Mouse (Mus musculus) intestine, embryonic 14.5 days (tissue): ENCODE results near the gene Hnrnpr. TPM values are rescaled to one million over a fixed set of nuclear protein-coding genes. Genes with fewer than 3 reads are reported as not detected.
A peak's percentile ranks its signal among the peaks of the same experiment; 100 is the strongest.

Experiments used
- ATAC-seq: fragments of 200-750 bp; cut with Nextera tagmentation; replicated peaks from 2 replicates; pipeline ENCODE4 v1.8.0; 2017; ENCODE audit warnings: low read depth, moderate number of reproducible peaks, moderate TSS enrichment, moderate library complexity; ENCODE audit not compliant: low FRiP score, low TSS enrichment
- DNase-seq: peaks from one replicate; pipeline ENCODE4 v3.0.0-alpha.2; 2018; ENCODE audit warnings: low spot score
- H3K27ac ChIP-seq: fragments of 300-500 bp; sonication (generic); 2 replicates; pipeline ENCODE4 v1.5.1; 2014; ENCODE audit warnings: low read depth, mild to moderate bottlenecking, control low read depth
- H3K27me3 ChIP-seq: fragments of 300-500 bp; sonication (generic); replicated peaks from 2 replicates; pipeline ENCODE4 v1.6.1; 2014; ENCODE audit warnings: low read length, control low read depth; ENCODE audit not compliant: control insufficient read depth, insufficient read depth
- H3K36me3 ChIP-seq: fragments of 300-500 bp; sonication (generic); 2 replicates; pipeline ENCODE4 v1.6.1; 2014; ENCODE audit warnings: low read length, control low read depth; ENCODE audit not compliant: control insufficient read depth, insufficient read depth
- H3K4me1 ChIP-seq: fragments of 300-500 bp; sonication (generic); replicated peaks from 2 replicates; pipeline ENCODE4 v1.6.1; 2014; ENCODE audit warnings: low read length, control low read depth, mixed read lengths; ENCODE audit not compliant: control insufficient read depth, insufficient read depth
- H3K4me2 ChIP-seq: fragments of 300-500 bp; sonication (generic); 2 replicates; pipeline ENCODE4 v1.6.1; 2014; ENCODE audit warnings: low read length
- H3K4me3 ChIP-seq: fragments of 300-500 bp; sonication (generic); 2 replicates; pipeline ENCODE4 v1.5.1; 2014; ENCODE audit warnings: low read depth, low read length, control low read depth, mixed read lengths
- H3K9ac ChIP-seq: fragments of 300-500 bp; sonication (generic); 2 replicates; pipeline ENCODE4 v1.6.1; 2014; ENCODE audit warnings: mild to moderate bottlenecking, low read length
- H3K9me3 ChIP-seq: fragments of 300-500 bp; sonication (generic); 2 replicates; pipeline ENCODE4 v1.6.1; 2016; ENCODE audit warnings: low read length, control low read depth; ENCODE audit not compliant: control insufficient read depth
- WGBS: fragments of 180-500 bp; shearing (Covaris S2); extraction: QIAGEN DNeasy Blood & Tissue Kit; methylation state at CpG from one replicate; pipeline ENCODE4 v1.1.7; 2014; 5-methylcytosine and 5-hydroxymethylcytosine counted together
- polyA plus RNA-seq: library from polyadenylated mRNA; unstranded; fragments of >200 nt; fragmentation: Nextera tagmentation; extraction: Ambion mirVana; gene quantifications from 2 replicates; pipeline ENCODE4 v1.2.1, GENCODE M21; 2014

The Hnrnpr gene
- polyA plus RNA-seq, 1 experiment from 2014 or later = 128 TPM

DNA sequence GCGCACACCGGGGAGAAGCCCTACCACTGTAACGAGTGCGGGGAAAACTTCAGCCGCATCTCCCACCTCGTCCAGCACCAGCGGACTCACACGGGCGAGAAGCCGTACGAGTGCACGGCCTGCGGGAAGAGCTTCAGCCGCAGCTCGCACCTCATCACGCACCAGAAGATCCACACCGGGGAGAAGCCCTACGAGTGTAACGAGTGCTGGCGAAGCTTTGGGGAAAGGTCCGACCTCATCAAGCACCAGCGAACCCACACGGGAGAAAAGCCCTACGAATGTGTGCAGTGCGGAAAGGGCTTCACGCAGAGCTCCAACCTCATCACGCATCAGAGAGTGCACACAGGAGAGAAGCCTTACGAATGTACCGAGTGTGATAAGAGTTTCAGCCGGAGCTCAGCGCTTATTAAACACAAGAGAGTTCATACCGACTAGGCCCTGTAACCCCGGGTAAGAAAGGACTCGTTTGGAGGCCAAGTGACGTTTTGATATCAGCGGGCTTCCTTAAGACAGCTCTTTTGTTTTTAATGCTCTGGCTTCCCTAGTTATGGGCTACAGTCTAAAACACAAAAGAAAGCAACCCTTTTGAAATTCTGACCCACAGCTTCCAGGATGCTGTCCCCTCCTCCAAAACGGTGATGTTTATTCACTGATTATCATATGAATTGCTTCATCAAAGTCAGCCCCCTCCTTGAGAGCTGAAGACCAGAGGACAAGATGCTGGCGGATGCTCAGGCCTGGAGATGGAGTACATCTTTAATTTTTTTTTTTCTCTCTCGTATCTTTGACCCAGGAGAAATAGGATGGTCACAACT is 19.8 kb upstream of the Hnrnpr start:
- H3K4me3 ChIP-seq = no peak overlapping the region
- H3K27ac ChIP-seq = no peak overlapping the region
- H3K9ac ChIP-seq = no peak overlapping the region
- peaks cover 2% of the 10 kb centered on the region; the same call in 1 of the 2 replicates for H3K27me3 ChIP-seq
- 73% methylated on average over 39 of the region's 39 CpGs for WGBS
- peaks cover 74% of the 10 kb centered on the region for H3K36me3 ChIP-seq
- H3K9me3 ChIP-seq = 0 out of 2 replicates have a peak, but pooled peaks cover 8% of the 10 kb centered on the region
- DNase-seq (no peak), ATAC-seq (no peak)
- peaks cover 12% of the 10 kb centered on the region for H3K4me1 ChIP-seq
- H3K4me2 ChIP-seq = no peak overlapping the region

DNA sequence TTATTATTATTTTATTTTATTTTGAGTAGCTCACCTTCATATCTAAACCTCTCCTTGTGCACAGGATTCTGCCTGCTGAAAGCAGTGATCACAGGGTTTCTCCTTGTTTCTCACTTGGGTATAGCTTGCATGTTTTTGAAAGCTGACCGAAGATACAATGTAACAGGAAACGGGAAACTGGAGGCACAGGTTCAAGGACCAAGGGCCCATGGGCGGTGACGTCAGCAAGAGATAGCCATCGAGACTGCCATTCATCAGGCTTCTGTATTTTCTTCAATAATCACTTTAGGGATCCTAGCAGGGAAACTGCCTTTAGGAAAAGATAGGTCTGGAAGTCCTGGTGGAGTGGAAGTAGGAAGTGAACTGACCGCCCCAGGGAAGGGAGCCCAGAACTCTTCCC is 19.1 kb upstream of the Hnrnpr start:
- Histone ChIP-seq H3K4me1 (peaks cover 7% of the 10 kb centered on the region), H3K9ac (no peak overlapping the region), H3K9me3 (0 out of 2 replicates have a peak, but pooled peaks cover 8% of the 10 kb centered on the region), H3K4me3 (no peak overlapping the region), H3K4me2 (no peak overlapping the region), H3K27ac (no peak overlapping the region), H3K27me3 (peaks cover 2% of the 10 kb centered on the region; the same call in 1 of the 2 replicates), H3K36me3 (peaks cover 74% of the 10 kb centered on the region)
- DNase-seq (no peak), ATAC-seq (no peak)
- WGBS = 91% methylated on average over 6 of the region's 6 CpGs

- WGBS = 67% methylated on average over 7 of the region's 7 CpGs
Measured at GRCm38 (mm10) chr4:136295941-136296340, 14.8 kb upstream of the Hnrnpr start.

GRCm38 (mm10) chr4:136302462-136302861 is 8.3 kb upstream of the Hnrnpr start:
- Histone ChIP-seq H3K4me1 (no peaks in the 10 kb centered on the region), H3K27me3 (no peaks in the 10 kb centered on the region), H3K4me3 (no peak overlapping the region), H3K9ac (no peak overlapping the region), H3K9me3 (no peaks in the 10 kb centered on the region), H3K4me2 (no peak overlapping the region), H3K27ac (no peak overlapping the region), H3K36me3 (no peaks in the 10 kb centered on the region)
- 57% methylated on average over 4 of the region's 4 CpGs for WGBS
- DNase-seq (no peak), ATAC-seq (no peak)

More at GRCm38 (mm10) chr4:136295941-136296340, 14.8 kb upstream of the Hnrnpr start:
- Histone ChIP-seq H3K9ac (no peak overlapping the region), H3K36me3 (peaks cover 36% of the 10 kb centered on the region), H3K4me3 (no peak overlapping the region), H3K4me2 (no peak overlapping the region), H3K27ac (no peak overlapping the region), H3K4me1 (no peaks in the 10 kb centered on the region), H3K9me3 (no peaks in the 10 kb centered on the region), H3K27me3 (no peaks in the 10 kb centered on the region)
- ATAC-seq = no peak
- DNase-seq = no peak

DNA sequence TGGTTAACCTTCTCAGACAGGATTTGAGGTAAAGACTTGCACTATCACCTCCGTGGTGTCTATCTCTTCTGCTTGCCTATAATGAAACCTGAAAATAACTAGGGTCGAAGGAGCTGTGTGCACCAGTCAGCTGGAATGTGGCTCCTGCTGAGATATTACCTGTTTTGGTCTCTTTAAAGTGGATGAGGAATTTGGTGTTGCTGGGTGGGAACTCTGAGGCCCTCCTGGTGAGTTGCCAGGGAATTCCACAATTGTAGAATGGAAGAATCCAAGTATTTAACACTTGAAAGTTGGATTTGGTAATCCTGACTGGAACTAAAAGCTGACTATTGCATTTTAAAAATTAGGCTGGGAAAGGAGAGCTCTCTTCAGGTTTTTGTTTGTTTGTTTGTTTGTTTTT is 6.6 kb upstream of the Hnrnpr start:
- no peaks in the 10 kb centered on the region for H3K36me3 ChIP-seq

DNA sequence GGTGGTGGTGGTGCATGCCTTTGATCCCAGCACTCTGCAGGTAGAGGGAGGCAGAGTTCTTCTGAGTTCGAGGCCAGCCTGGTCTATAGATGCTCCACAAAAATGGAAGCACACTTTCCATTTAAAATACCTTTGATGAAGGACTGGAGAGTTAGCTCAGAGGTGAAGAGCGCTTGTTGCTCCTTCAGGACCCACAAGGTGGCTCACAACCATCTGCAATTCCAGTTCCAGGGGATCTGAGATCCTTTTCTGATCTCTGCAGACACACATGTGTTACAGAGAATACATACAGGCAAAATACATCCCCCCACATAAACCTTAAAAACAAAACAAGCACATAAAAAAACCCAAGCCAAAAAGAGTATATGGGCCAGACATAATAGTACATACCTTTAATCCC is 2.4 kb upstream of the Hnrnpr start:
- no peak for ATAC-seq
- H3K4me1 ChIP-seq = peaks cover 18% of the 10 kb centered on the region

More for the DNA sequence above, 6.6 kb upstream of the Hnrnpr start:
- no peaks in the 10 kb centered on the region for H3K27me3 ChIP-seq
- H3K9ac ChIP-seq = no peak overlapping the region
- H3K4me2 ChIP-seq = no peak overlapping the region
- ATAC-seq (no peak), DNase-seq (no peak)
- no peaks in the 10 kb centered on the region for H3K9me3 ChIP-seq
- H3K27ac ChIP-seq = no peak overlapping the region
- H3K4me1 ChIP-seq = peaks cover 3% of the 10 kb centered on the region
- no peak overlapping the region for H3K4me3 ChIP-seq
- WGBS = 30% methylated on average over 2 of the region's 2 CpGs

DNA sequence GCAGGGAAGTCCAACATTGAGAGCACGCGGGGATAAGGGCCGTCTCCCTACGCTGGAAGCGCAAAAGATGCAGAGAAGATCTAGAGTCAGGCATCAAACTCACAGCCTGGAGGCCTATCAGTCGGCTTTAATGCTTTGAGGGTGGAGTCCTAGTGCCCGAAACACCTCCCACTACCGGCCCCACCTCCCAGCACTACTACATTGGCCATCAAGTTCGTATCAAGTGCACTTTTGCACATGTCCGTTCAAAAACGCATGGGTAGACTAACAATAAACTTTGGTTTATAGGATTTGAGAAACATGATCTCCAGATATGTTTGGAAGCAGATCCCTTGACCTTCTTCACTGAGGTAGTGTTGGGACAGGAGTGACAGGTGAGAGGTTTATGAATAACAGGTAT is 962 bp upstream of the Hnrnpr start:
- no peaks in the 10 kb centered on the region for H3K27me3 ChIP-seq
- peak overlapping the region; percentile 99 for H3K4me3 ChIP-seq
- no peak for ATAC-seq
- WGBS = 2% methylated on average over 11 of the region's 11 CpGs
- H3K9me3 ChIP-seq = no peaks in the 10 kb centered on the region
- peak overlapping the region; percentile 98 for H3K27ac ChIP-seq
- H3K36me3 ChIP-seq = no peaks in the 10 kb centered on the region
- peaks cover 31% of the 10 kb centered on the region for H3K4me1 ChIP-seq
- peak overlapping the region; percentile 85 for H3K4me2 ChIP-seq
- H3K9ac ChIP-seq = peak overlapping the region; percentile 80
- peak; percentile 69 for DNase-seq

More for the DNA sequence above, 2.4 kb upstream of the Hnrnpr start:
- Histone ChIP-seq H3K9me3 (no peaks in the 10 kb centered on the region), H3K9ac (no peak overlapping the region), H3K27ac (no peak overlapping the region), H3K4me2 (no peak overlapping the region), H3K27me3 (no peaks in the 10 kb centered on the region), H3K4me3 (no peak overlapping the region), H3K36me3 (no peaks in the 10 kb centered on the region)
- no peak for DNase-seq
- WGBS = 55% methylated on average over 2 of the region's 2 CpGs

DNA sequence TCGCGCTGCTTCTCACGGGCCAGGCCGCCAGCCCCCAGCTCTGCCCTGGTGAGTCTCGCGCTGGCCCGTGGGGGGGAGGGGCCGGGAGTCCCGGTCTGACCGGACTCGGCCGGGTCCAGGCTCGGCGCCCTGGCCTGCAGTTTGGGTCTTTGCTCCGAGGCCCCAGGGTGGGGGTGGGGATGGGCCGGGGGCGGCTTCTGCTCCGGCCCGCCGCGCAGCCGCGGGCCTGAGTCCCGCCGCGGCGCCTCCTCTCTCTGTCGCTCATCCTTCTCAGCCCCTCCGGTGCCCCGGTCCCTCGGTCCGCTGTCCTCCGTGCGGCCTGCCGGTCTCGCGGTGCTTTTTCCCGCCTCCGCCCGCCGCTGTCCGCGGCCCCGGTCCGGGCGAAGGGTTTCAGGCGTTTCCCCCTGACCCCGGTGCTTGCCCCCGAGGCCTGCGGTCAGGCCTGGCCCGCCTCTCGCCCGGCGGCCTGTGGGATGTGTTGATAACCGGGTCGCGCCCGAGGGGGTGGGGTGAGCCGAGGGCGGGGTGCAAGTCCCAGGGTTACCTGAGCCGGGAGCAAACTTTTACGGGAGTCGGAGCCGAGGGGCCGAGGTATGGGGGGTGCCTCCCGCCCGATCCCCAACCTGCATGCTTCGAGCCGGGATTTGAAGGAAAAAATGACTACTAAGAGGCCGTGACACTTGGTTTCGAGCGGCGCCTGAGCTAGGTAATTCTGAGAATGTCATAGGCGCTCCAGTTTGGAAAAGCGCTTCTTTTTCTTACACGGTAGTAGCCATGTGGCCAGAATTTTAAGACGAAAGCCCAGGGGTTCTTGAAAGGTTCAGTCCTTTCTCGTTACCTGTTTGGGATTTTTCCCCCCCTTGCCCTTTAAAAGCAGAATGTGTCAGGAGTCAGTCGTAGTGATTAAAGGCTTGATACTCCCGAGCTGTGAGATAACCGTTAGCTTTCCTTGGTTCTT is 579 bp downstream of the Hnrnpr start:
- H3K4me1 ChIP-seq = peaks cover 35% of the 10 kb centered on the region
- H3K4me2 ChIP-seq = peak overlapping the region; percentile 80
- H3K36me3 ChIP-seq = peaks cover 2% of the 10 kb centered on the region
- no peaks in the 10 kb centered on the region for H3K9me3 ChIP-seq
- peak; percentile 85 for DNase-seq
- peak; percentile 28 for ATAC-seq
- H3K27ac ChIP-seq = peak overlapping the region; percentile 98
- peak overlapping the region; percentile 100 for H3K9ac ChIP-seq
- H3K4me3 ChIP-seq = peak overlapping the region; percentile 99
- H3K27me3 ChIP-seq = no peaks in the 10 kb centered on the region
- under 1% methylated on average over 71 of the region's 81 CpGs for WGBS
